Mouse (Mus musculus) limb, embryonic 11.5 days (tissue): Measurements from ENCODE around the gene Rbfox1. TPM values are rescaled to one million over a fixed set of nuclear protein-coding genes. Genes with fewer than 3 reads are reported as not detected.

Experiments used
- ATAC-seq: fragments of 200-750 bp; cut with Nextera tagmentation; 2 replicates; pipeline ENCODE4 v1.8.0; 2017; ENCODE audit warnings: low read depth; ENCODE audit not compliant: insufficient number of reproducible peaks, low FRiP score, low TSS enrichment
- DNase-seq: peaks from one replicate; pipeline ENCODE4 v3.0.0-alpha.2; 2015; ENCODE audit warnings: low spot score
- H3K27ac ChIP-seq: fragments of 300-500 bp; sonication (generic); replicated peaks from 2 replicates; pipeline ENCODE4 v1.5.1; 2014; ENCODE audit warnings: low read depth, mild to moderate bottlenecking, low read length
- H3K27me3 ChIP-seq: fragments of 300-500 bp; sonication (generic); 2 replicates; pipeline ENCODE4 v1.6.1; 2014; ENCODE audit warnings: mild to moderate bottlenecking, low read length, mixed read lengths; ENCODE audit not compliant: control insufficient read depth, insufficient read depth
- H3K36me3 ChIP-seq: fragments of 300-500 bp; sonication (generic); 2 replicates; pipeline ENCODE4 v1.6.1; 2014; ENCODE audit warnings: mild to moderate bottlenecking, low read length, moderate library complexity, mixed read lengths; ENCODE audit not compliant: control insufficient read depth, insufficient read depth
- H3K4me1 ChIP-seq: fragments of 300-500 bp; sonication (generic); 2 replicates; pipeline ENCODE4 v1.6.1; 2014; ENCODE audit warnings: low read length, mixed read lengths; ENCODE audit not compliant: control insufficient read depth, insufficient read depth
- H3K4me2 ChIP-seq: fragments of 300-500 bp; sonication (generic); 2 replicates; pipeline ENCODE4 v1.6.1; 2014; ENCODE audit warnings: low read depth, mild to moderate bottlenecking, moderate library complexity; ENCODE audit not compliant: severe bottlenecking
- H3K4me3 ChIP-seq: fragments of 300-500 bp; sonication (generic); 2 replicates; pipeline ENCODE4 v1.5.1; 2014; ENCODE audit warnings: low read depth, low read length
- H3K9ac ChIP-seq: fragments of 300-500 bp; sonication (generic); 2 replicates; pipeline ENCODE4 v1.6.1; 2014; ENCODE audit warnings: mild to moderate bottlenecking, low read length
- H3K9me3 ChIP-seq: fragments of 300-500 bp; sonication (generic); 2 replicates; pipeline ENCODE4 v1.6.1; 2016; ENCODE audit warnings: low read length; ENCODE audit not compliant: control insufficient read depth
- WGBS: fragments of 180-500 bp; shearing (Covaris S2); extraction: QIAGEN DNeasy Blood & Tissue Kit; methylation state at CpG from one replicate; pipeline ENCODE4 v1.1.7; 2014; 5-methylcytosine and 5-hydroxymethylcytosine counted together
- polyA plus RNA-seq: library from polyadenylated mRNA; unstranded; fragments of >200 nt; fragmentation: Nextera tagmentation; extraction: Ambion mirVana; gene quantifications from 2 replicates; pipeline ENCODE4 v1.2.1, GENCODE M21; 2014

Gene Rbfox1
- polyA plus RNA-seq, 1 experiment from 2014 or later, result 0.81 TPM

GRCm38 (mm10) chr16:6414846-6415245 is 529.7 kb downstream of the Rbfox1 start:
- Histone ChIP-seq H3K36me3 (no peaks in the 10 kb centered on the region), H3K27ac (no peak overlapping the region), H3K4me3 (no peak overlapping the region), H3K9ac (no peak overlapping the region), H3K4me2 (no peak overlapping the region), H3K4me1 (no peaks in the 10 kb centered on the region), H3K9me3 (no peaks in the 10 kb centered on the region), H3K27me3 (no peaks in the 10 kb centered on the region)
- DNase-seq (no peak), ATAC-seq (no peak)
- WGBS, result 60% methylated on average over 2 of the region's 2 CpGs

DNA sequence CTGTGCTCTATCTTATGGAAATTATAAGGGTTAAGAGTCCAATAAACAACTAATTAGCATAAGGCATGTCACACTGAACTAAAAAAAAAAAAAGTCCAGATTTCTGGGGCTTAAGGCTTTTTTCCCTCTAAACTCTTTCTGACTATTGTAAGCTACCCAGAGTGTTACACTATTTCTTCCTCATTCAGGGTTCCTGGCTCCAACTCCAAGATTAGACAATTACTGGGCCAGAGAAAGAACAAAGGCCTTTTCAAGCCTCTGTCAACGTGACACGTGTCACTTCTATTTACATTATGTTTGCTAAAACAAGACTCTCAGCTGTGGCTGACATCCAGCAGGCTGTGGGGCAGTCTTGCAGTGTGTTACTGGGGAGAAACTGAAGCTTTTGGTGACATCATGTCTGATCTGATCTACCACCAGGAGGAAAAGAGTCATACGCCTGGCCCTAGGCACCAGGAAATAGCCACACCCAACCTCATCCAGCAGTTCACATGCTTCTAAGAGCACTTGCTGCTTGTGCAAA is 536.5 kb downstream of the Rbfox1 start:
- ATAC-seq (no peak), DNase-seq (no peak)
- H3K27me3 ChIP-seq, result no peaks in the 10 kb centered on the region
- no peak overlapping the region for H3K4me2 ChIP-seq
- no peaks in the 10 kb centered on the region for H3K4me1 ChIP-seq
- H3K9ac ChIP-seq, result no peak overlapping the region
- H3K27ac ChIP-seq, result no peak overlapping the region
- H3K9me3 ChIP-seq, result no peaks in the 10 kb centered on the region
- 84% methylated on average over 3 of the region's 3 CpGs for WGBS
- no peaks in the 10 kb centered on the region for H3K36me3 ChIP-seq
- H3K4me3 ChIP-seq, result no peak overlapping the region

DNA sequence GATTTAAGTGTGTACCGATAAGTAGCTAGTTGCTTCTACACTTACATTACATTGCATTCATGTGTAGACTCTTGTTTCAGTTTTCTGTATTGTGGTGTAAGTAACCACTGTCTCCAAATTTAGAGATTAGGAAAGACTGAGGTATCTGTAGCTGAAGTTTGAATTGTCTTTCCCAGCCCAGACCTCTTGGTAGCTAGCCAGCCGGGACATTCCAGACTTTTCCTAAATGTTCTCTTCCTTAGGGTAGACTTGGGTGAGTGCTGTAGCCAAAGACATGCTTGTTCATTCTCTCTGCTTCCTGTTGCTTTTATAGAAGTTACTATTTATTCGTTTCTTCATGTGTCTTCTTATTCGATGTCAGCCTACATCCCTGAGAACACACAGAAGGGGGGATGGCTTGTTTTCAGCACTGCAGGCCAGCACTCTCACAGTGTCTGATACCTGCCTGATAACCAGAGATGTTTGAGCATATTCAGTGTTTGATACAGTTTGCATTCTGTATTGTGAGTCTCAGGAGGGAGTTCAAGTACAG is 538.8 kb downstream of the Rbfox1 start:
- no peaks in the 10 kb centered on the region for H3K27me3 ChIP-seq
- no peak overlapping the region for H3K4me3 ChIP-seq
- H3K36me3 ChIP-seq, result no peaks in the 10 kb centered on the region
- H3K4me1 ChIP-seq, result no peaks in the 10 kb centered on the region
- no peak overlapping the region for H3K4me2 ChIP-seq
- DNase-seq (no peak), ATAC-seq (no peak)
- no peaks in the 10 kb centered on the region for H3K9me3 ChIP-seq
- no peak overlapping the region for H3K9ac ChIP-seq
- WGBS, result 83% methylated on average over 4 of the region's 4 CpGs
- H3K27ac ChIP-seq, result no peak overlapping the region

DNA sequence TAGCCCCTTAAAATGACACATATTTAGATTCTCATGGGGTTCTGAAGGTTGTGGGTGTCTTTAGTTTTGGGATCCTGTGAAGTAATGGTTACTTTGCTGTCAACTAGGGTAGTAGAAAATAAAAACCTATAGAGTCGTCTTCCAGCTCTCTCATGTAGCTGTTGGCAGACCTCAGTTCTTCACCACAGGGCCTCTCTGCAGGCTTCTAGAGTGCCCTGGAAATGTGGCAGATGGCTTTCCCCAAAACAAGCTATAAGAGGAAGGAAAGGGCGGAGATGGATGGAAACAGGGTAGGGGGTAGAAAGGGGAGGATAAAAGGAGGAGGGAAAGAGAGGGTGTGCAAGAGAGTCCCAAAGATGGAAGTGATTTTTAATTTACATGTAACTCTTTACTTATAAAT is 539.6 kb downstream of the Rbfox1 start:
- Histone ChIP-seq H3K9ac (no peak overlapping the region), H3K4me3 (no peak overlapping the region), H3K4me1 (no peaks in the 10 kb centered on the region), H3K27ac (no peak overlapping the region), H3K9me3 (no peaks in the 10 kb centered on the region), H3K36me3 (no peaks in the 10 kb centered on the region), H3K27me3 (no peaks in the 10 kb centered on the region), H3K4me2 (no peak overlapping the region)
- 79% methylated on average over 2 of the region's 2 CpGs for WGBS
- DNase-seq (no peak), ATAC-seq (no peak)

GRCm38 (mm10) chr16:6427292-6428281 is 542.4 kb downstream of the Rbfox1 start:
- Histone ChIP-seq H3K4me3 (no peak overlapping the region), H3K9me3 (no peaks in the 10 kb centered on the region), H3K27ac (no peak overlapping the region), H3K27me3 (no peaks in the 10 kb centered on the region), H3K9ac (no peak overlapping the region), H3K4me2 (no peak overlapping the region), H3K36me3 (no peaks in the 10 kb centered on the region), H3K4me1 (no peaks in the 10 kb centered on the region)
- ATAC-seq (no peak), DNase-seq (no peak)
- 90% methylated on average over 12 of the region's 12 CpGs for WGBS

- no peak overlapping the region for H3K27ac ChIP-seq
- H3K9ac ChIP-seq, result no peak overlapping the region
- ATAC-seq (no peak), DNase-seq (no peak)
- H3K4me1 ChIP-seq, result no peaks in the 10 kb centered on the region
- H3K36me3 ChIP-seq, result no peaks in the 10 kb centered on the region
- H3K27me3 ChIP-seq, result no peaks in the 10 kb centered on the region
- no peaks in the 10 kb centered on the region for H3K9me3 ChIP-seq
- H3K4me2 ChIP-seq, result no peak overlapping the region
- no peak overlapping the region for H3K4me3 ChIP-seq
- 90% methylated on average over 2 of the region's 2 CpGs for WGBS
Observed at GRCm38 (mm10) chr16:6430981-6431380, 545.8 kb downstream of the Rbfox1 start.

- DNase-seq (no peak), ATAC-seq (no peak)
- 67% methylated on average over 2 of the region's 2 CpGs for WGBS
- H3K27me3 ChIP-seq, result no peaks in the 10 kb centered on the region
- H3K36me3 ChIP-seq, result no peaks in the 10 kb centered on the region
- H3K27ac ChIP-seq, result no peak overlapping the region
- H3K9me3 ChIP-seq, result no peaks in the 10 kb centered on the region
- no peaks in the 10 kb centered on the region for H3K4me1 ChIP-seq
- no peak overlapping the region for H3K4me2 ChIP-seq
- no peak overlapping the region for H3K4me3 ChIP-seq
- no peak overlapping the region for H3K9ac ChIP-seq
Observed at GRCm38 (mm10) chr16:6436445-6436844, 551.3 kb downstream of the Rbfox1 start.

GRCm38 (mm10) chr16:6448250-6448649 is 563.1 kb downstream of the Rbfox1 start:
- Histone ChIP-seq H3K4me3 (no peak overlapping the region), H3K4me2 (peak overlapping the region; percentile 10), H3K4me1 (no peaks in the 10 kb centered on the region), H3K27me3 (no peaks in the 10 kb centered on the region), H3K27ac (no peak overlapping the region), H3K36me3 (no peaks in the 10 kb centered on the region), H3K9me3 (no peaks in the 10 kb centered on the region), H3K9ac (no peak overlapping the region)
- DNase-seq, result peak; percentile 51
- WGBS, result 13% methylated on average over 5 of the region's 5 CpGs
- ATAC-seq, result no peak
